Comparison of ENCODE assay signal across 9 mouse cellular contexts in genomic region chr11:11837384-11837783, GRCm38 (mm10). TPM values are rescaled to one million over a fixed set of nuclear protein-coding genes. Genes with fewer than 3 reads are reported as not detected.
DNase-seq lines count a peak whose midpoint lies in the region; ATAC-seq lines count a peak whose summit lies in the region.
"Had no signal": no experiment of that assay in that cellular context is flagged by ENCODE, and none has a peak within 500 bp of the region (broad histone marks: within the 10 kb centered on the region; RNA-seq: fewer than 3 reads in every experiment).

No protein-coding gene starts in this region.

- peak overlapping the region; percentile 53 for H3K4me2 ChIP-seq in heart, embryonic 12.5 days
- H3K4me2 ChIP-seq in lung, embryonic 15.5 days = no peak overlapping the region
- no peak overlapping the region for H3K4me2 ChIP-seq in stomach, embryonic 15.5 days
- no peak overlapping the region for H3K4me2 ChIP-seq in midbrain, embryonic 16.5 days (ENCODE audit: low read length)

- no peaks in the 10 kb centered on the region for H3K36me3 ChIP-seq in heart, embryonic 12.5 days
- no peaks in the 10 kb centered on the region for H3K36me3 ChIP-seq in lung, embryonic 15.5 days
- H3K36me3 ChIP-seq in limb, embryonic 10.5 days = no peaks in the 10 kb centered on the region
- no peaks in the 10 kb centered on the region for H3K36me3 ChIP-seq in stomach, embryonic 15.5 days
- no peaks in the 10 kb centered on the region for H3K36me3 ChIP-seq in midbrain, embryonic 16.5 days (ENCODE audit: control insufficient read depth, insufficient read depth, low read length)

- no peak overlapping the region; the same call in 1 of the 2 replicates for H3K9ac ChIP-seq in heart, embryonic 12.5 days
- no peak overlapping the region for H3K9ac ChIP-seq in lung, embryonic 15.5 days
- no peak overlapping the region for H3K9ac ChIP-seq in stomach, embryonic 15.5 days
- H3K9ac ChIP-seq in midbrain, embryonic 16.5 days (ENCODE audit: low read depth, low read length) = no peak overlapping the region

- H3K4me1 ChIP-seq in heart, embryonic 12.5 days (replicated peaks) = peaks cover 78% of the 10 kb centered on the region
- H3K4me1 ChIP-seq in lung, embryonic 15.5 days = peaks cover 51% of the 10 kb centered on the region
- H3K4me1 ChIP-seq in limb, embryonic 10.5 days = peaks cover 56% of the 10 kb centered on the region
- H3K4me1 ChIP-seq in stomach, embryonic 15.5 days = peaks cover 35% of the 10 kb centered on the region
- peaks cover 3% of the 10 kb centered on the region; the same call in 1 of the 2 replicates for H3K4me1 ChIP-seq in midbrain, embryonic 16.5 days (ENCODE audit: control insufficient read depth, insufficient read depth, low read length)

- H3K27ac ChIP-seq in heart, embryonic 12.5 days (ENCODE audit: poor library complexity, severe bottlenecking) = peak overlapping the region; percentile 92
- H3K27ac ChIP-seq in lung, embryonic 15.5 days = peak overlapping the region; percentile 82
- H3K27ac ChIP-seq in limb, embryonic 10.5 days = peak overlapping the region; percentile 80
- H3K27ac ChIP-seq in stomach, embryonic 15.5 days = peak overlapping the region; percentile 65
- no peak overlapping the region for H3K27ac ChIP-seq in midbrain, embryonic 16.5 days (ENCODE audit: low read length)
- H3K27ac ChIP-seq: macrophage had no signal

- H3K9me3 ChIP-seq in heart, embryonic 12.5 days (replicated peaks) = no peaks in the 10 kb centered on the region
- H3K9me3 ChIP-seq in lung, embryonic 15.5 days = no peaks in the 10 kb centered on the region
- no peaks in the 10 kb centered on the region for H3K9me3 ChIP-seq in limb, embryonic 10.5 days (replicated peaks)
- no peaks in the 10 kb centered on the region for H3K9me3 ChIP-seq in stomach, embryonic 15.5 days
- no peaks in the 10 kb centered on the region for H3K9me3 ChIP-seq in midbrain, embryonic 16.5 days (replicated peaks; ENCODE audit: control insufficient read depth, low read length, poor library complexity, severe bottlenecking)

- no peaks in the 10 kb centered on the region for H3K27me3 ChIP-seq in heart, embryonic 12.5 days (replicated peaks)
- H3K27me3 ChIP-seq in lung, embryonic 15.5 days = no peaks in the 10 kb centered on the region
- no peaks in the 10 kb centered on the region for H3K27me3 ChIP-seq in limb, embryonic 10.5 days (ENCODE audit: low read depth, poor library complexity, severe bottlenecking)
- no peaks in the 10 kb centered on the region for H3K27me3 ChIP-seq in stomach, embryonic 15.5 days (replicated peaks)
- H3K27me3 ChIP-seq in midbrain, embryonic 16.5 days (ENCODE audit: control insufficient read depth, insufficient read depth, low read depth, low read length) = no peaks in the 10 kb centered on the region; the same call in 1 of the 2 replicates

- no peak overlapping the region for H3K4me3 ChIP-seq in heart, embryonic 12.5 days
- H3K4me3 ChIP-seq in lung, embryonic 15.5 days = no peak overlapping the region
- no peak overlapping the region for H3K4me3 ChIP-seq in limb, embryonic 10.5 days
- no peak overlapping the region for H3K4me3 ChIP-seq in stomach, embryonic 15.5 days (replicated peaks)
- H3K4me3 ChIP-seq in midbrain, embryonic 16.5 days (ENCODE audit: low read depth, low read length) = no peak overlapping the region

- no peak for ATAC-seq in heart, embryonic 12.5 days (ENCODE audit: insufficient number of reproducible peaks, low FRiP score)
- peak; percentile 50; the same call in 1 of the 2 replicates for ATAC-seq in lung, embryonic 15.5 days (ENCODE audit: borderline replicate concordance, extremely low read depth, low FRiP score, low TSS enrichment)
- ATAC-seq in stomach, embryonic 15.5 days (ENCODE audit: insufficient read depth, low FRiP score, low read depth) = no peak
- no peak for ATAC-seq in midbrain, embryonic 16.5 days

- 62% methylated on average over 5 of the region's 5 CpGs for WGBS in heart, embryonic 12.5 days
- 36% methylated on average over 5 of the region's 5 CpGs for WGBS in lung, embryonic 15.5 days
- WGBS in limb, embryonic 10.5 days = 78% methylated on average over 5 of the region's 5 CpGs
- WGBS in stomach, embryonic 15.5 days = 48% methylated on average over 5 of the region's 5 CpGs
- WGBS in midbrain, embryonic 16.5 days = 94% methylated on average over 5 of the region's 5 CpGs

- no peak for DNase-seq in heart, adult 8-10 months (ENCODE audit: low spot score)
- DNase-seq in lung, postnatal 14 days = no peak
- DNase-seq in limb, embryonic 10.5 days (ENCODE audit: low spot score) = no peak
- DNase-seq in thymus, postnatal 0 days (ENCODE audit: low spot score) = no peak

RNA-seq across cellular contexts. Expression of gene Fignl1, which starts 28.6 kb away (rescaled TPM):
- polyA plus RNA-seq in heart, embryonic 12.5 days (2016; fragmentation: Nextera tagmentation; extraction: Ambion mirVana) = 76.7 and 77.8 TPM in 2 replicates
- total RNA-seq in heart, adult 8-10 months (2022) = under 1 TPM; 0.28 to 0.46 (median 0.37) TPM
- polyA plus RNA-seq in lung, embryonic 15.5 days (2015; fragmentation: Nextera tagmentation; extraction: Ambion mirVana) = 86.1 and 88.1 TPM in 2 replicates
- 101 and 110 TPM in 2 replicates for polyA plus RNA-seq in limb, embryonic 10.5 days (2016; fragmentation: Nextera tagmentation; extraction: Ambion mirVana)
- 54.1 and 54.4 TPM in 2 replicates for polyA plus RNA-seq in stomach, embryonic 15.5 days (2015; fragmentation: Nextera tagmentation; extraction: Ambion mirVana)
- 62.4 and 65.6 TPM in 2 replicates for polyA plus RNA-seq in thymus, postnatal 0 days (2015; fragmentation: Nextera tagmentation; extraction: Ambion mirVana)
- polyA plus RNA-seq in midbrain, embryonic 16.5 days (2015; fragmentation: Nextera tagmentation; extraction: Ambion mirVana) = 7.1 and 8.7 TPM in 2 replicates
